Mouse (Mus musculus) ES-Bruce4 (cell line): ENCODE results near the gene Srxn1. TPM values are rescaled to one million over a fixed set of nuclear protein-coding genes. Genes with fewer than 3 reads are reported as not detected.

Experiments used
- H3K27ac ChIP-seq: 2 replicates; pipeline ENCODE4 v1.5.1; 2012; ENCODE audit warnings: low read length, inconsistent platforms; ENCODE audit not compliant: insufficient read depth
- H3K27me3 ChIP-seq: 2 replicates; pipeline ENCODE4 v1.6.1; 2012; ENCODE audit warnings: mild to moderate bottlenecking, low read length, inconsistent platforms; ENCODE audit not compliant: control insufficient read depth, poor library complexity, insufficient read depth, severe bottlenecking
- H3K36me3 ChIP-seq: 2 replicates; pipeline ENCODE4 v1.6.1; 2012; ENCODE audit warnings: inconsistent platforms, mild to moderate bottlenecking, low read length, moderate library complexity; ENCODE audit not compliant: control insufficient read depth, poor library complexity, insufficient read depth, severe bottlenecking
- H3K4me1 ChIP-seq: one replicate; pipeline ENCODE4 v1.8.1; 2011; ENCODE audit warnings: low read length; ENCODE audit not compliant: control insufficient read depth, insufficient read depth
- H3K4me3 ChIP-seq: 2 replicates; pipeline ENCODE4 v1.5.1; 2011; ENCODE audit warnings: low read depth, mild to moderate bottlenecking, low read length
- H3K9ac ChIP-seq: 2 replicates; pipeline ENCODE4 v1.6.1; 2012; ENCODE audit warnings: low read depth, mild to moderate bottlenecking, inconsistent platforms; ENCODE audit not compliant: poor library complexity, severe bottlenecking
- H3K9me3 ChIP-seq: replicated peaks from 2 replicates; pipeline ENCODE4 v1.6.1; 2012; ENCODE audit warnings: mild to moderate bottlenecking, low read length, inconsistent platforms; ENCODE audit not compliant: control insufficient read depth, poor library complexity, insufficient read depth, severe bottlenecking
- CTCF ChIP-seq: IDR thresholded peaks from one replicate; pipeline ENCODE4 v1.8.1; 2011; ENCODE audit warnings: low read depth, low read length
- EP300 ChIP-seq: IDR thresholded peaks from 2 replicates; pipeline ENCODE4 v1.6.1; 2011; ENCODE audit warnings: low read depth, low read length; ENCODE audit not compliant: insufficient read depth
- POLR2A ChIP-seq: IDR thresholded peaks from one replicate; pipeline ENCODE4 v1.8.1; 2011; ENCODE audit warnings: low read length; ENCODE audit not compliant: insufficient read depth
- polyA plus RNA-seq: library from polyadenylated mRNA; stranded (reverse); fragments of >200 nt; gene quantifications from 2 replicates; pipeline ENCODE4 v1.2.4, GENCODE M21; 2011; ENCODE audit warnings: low read depth; ENCODE audit not compliant: missing spikeins, insufficient read depth, insufficient read length

The Srxn1 gene
- polyA plus RNA-seq, 1 experiment, result 18.1 TPM

DNA sequence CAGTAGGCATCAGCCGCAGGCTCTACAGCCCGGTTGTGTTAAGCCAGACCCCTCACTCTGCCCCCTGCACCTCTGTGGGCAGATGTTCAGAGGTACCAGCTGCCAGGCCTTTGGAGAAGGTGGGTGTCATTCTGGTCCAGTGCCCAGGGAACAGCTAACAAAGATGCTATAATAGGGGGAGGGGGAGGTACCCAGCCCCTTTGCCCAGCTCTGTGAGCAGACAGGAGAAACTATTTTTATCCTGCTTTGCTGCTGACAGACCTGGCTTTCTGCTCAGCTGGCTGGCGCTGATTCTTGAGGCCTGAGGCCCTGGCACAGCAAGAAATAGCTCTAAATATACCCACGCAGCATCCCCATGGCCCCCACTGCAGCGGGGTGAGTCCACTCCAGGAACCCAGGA lies 18.2 kb upstream of the Srxn1 start:
- no peaks in the 10 kb centered on the region for H3K27me3 ChIP-seq
- no peak for TF ChIP-seq EP300
- TF ChIP-seq CTCF, result no peak
- no peak for TF ChIP-seq POLR2A

DNA sequence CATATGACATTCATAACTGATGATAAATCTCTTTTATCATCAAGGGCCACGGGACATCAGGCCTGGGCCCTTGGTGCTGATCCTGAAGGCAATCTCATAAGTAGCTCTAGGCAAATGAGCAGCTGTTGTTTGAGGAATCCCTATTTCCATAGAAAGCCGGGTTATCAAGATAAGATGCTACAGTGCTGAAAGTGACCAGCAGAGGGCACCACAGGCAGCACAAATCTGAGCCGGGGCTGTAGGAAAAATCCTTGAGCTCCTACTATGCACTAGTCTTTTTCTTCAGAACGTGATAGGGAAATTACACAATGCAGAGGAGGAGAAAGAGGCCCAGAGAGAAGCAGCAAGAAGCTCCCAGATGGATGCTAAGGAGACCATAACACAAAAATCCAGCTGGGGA lies 16.2 kb upstream of the Srxn1 start:
- Histone ChIP-seq H3K27me3 (no peaks in the 10 kb centered on the region), H3K9ac (no peak overlapping the region), H3K4me1 (peaks cover 6% of the 10 kb centered on the region), H3K9me3 (no peaks in the 10 kb centered on the region), H3K4me3 (no peak overlapping the region), H3K36me3 (no peaks in the 10 kb centered on the region), H3K27ac (no peak overlapping the region)
- no peak for TF ChIP-seq EP300
- peak; percentile 74 for TF ChIP-seq CTCF
- TF ChIP-seq POLR2A, result no peak

More for the DNA sequence above, 18.2 kb upstream of the Srxn1 start:
- Histone ChIP-seq H3K4me3 (no peak overlapping the region), H3K36me3 (no peaks in the 10 kb centered on the region), H3K4me1 (peaks cover 6% of the 10 kb centered on the region), H3K9me3 (no peaks in the 10 kb centered on the region), H3K9ac (no peak overlapping the region), H3K27ac (no peak overlapping the region)

DNA sequence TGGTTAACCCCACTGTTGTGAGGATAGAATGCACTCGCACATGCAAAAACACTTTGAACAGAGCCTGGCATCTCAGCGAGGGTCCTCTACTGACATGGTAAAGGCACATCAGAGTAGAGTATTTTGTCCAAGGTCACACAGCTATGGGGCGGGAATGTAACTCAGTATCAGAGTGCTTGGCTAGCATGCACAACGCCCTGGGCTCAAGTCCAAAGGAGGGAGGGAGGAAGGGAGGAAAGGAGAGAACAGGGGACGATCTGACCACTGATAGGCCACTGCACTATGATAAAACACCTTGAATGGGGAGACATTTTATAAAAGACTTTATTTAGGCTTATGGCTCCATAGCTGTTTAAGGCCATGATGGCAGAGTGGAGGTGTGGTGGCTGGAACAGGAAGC lies 15.7 kb upstream of the Srxn1 start:
- Histone ChIP-seq H3K27ac (no peak overlapping the region), H3K4me3 (no peak overlapping the region), H3K27me3 (no peaks in the 10 kb centered on the region), H3K4me1 (peaks cover 8% of the 10 kb centered on the region), H3K36me3 (no peaks in the 10 kb centered on the region), H3K9ac (no peak overlapping the region), H3K9me3 (no peaks in the 10 kb centered on the region)
- TF ChIP-seq POLR2A (no peak), CTCF (no peak), EP300 (no peak)

GRCm38 (mm10) chr2:152090486-152090885 lies 14.8 kb upstream of the Srxn1 start:
- H3K36me3 ChIP-seq, result no peaks in the 10 kb centered on the region
- H3K27me3 ChIP-seq, result no peaks in the 10 kb centered on the region
- H3K4me1 ChIP-seq, result peaks cover 8% of the 10 kb centered on the region
- H3K4me3 ChIP-seq, result no peak overlapping the region
- H3K9ac ChIP-seq, result no peak overlapping the region
- TF ChIP-seq CTCF (no peak), EP300 (no peak), POLR2A (no peak)
- no peaks in the 10 kb centered on the region for H3K9me3 ChIP-seq
- no peak overlapping the region for H3K27ac ChIP-seq

- peaks cover 12% of the 10 kb centered on the region for H3K4me1 ChIP-seq
- H3K27ac ChIP-seq, result no peak overlapping the region
- H3K9me3 ChIP-seq, result no peaks in the 10 kb centered on the region
- no peaks in the 10 kb centered on the region for H3K27me3 ChIP-seq
- H3K36me3 ChIP-seq, result no peaks in the 10 kb centered on the region
- no peak for TF ChIP-seq EP300
- no peak for TF ChIP-seq CTCF
- no peak for TF ChIP-seq POLR2A
- H3K9ac ChIP-seq, result peak overlapping the region; percentile 17; the same call in 1 of the 2 replicates
- no peak overlapping the region for H3K4me3 ChIP-seq
Observed at GRCm38 (mm10) chr2:152091342-152092056, 13.8 kb upstream of the Srxn1 start.

DNA sequence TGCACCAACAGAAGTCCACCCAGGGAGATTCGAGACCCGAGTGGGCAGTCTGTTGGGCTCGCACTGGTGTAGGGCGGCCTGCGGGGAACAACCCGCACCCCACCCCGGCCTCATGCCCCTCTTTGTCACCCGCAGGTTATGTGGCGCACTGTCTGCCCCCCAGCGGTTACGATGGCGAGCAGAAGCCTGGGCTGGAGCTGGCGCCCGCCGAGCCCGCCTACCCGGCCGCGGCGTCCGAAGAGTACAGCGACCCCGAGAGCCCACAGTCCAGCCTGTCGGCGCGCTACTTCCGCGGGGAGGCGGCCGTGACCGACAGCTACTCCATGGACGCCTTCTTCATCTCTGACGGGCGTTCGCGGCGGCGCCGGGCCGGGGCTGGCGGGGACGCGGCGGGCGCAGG lies 12.4 kb upstream of the Srxn1 start:
- Histone ChIP-seq H3K9me3 (no peaks in the 10 kb centered on the region), H3K27me3 (no peaks in the 10 kb centered on the region), H3K27ac (peak overlapping the region; percentile 35), H3K4me3 (peak overlapping the region; percentile 92), H3K4me1 (peaks cover 15% of the 10 kb centered on the region), H3K36me3 (no peaks in the 10 kb centered on the region), H3K9ac (peak overlapping the region; percentile 87)
- TF ChIP-seq POLR2A (no peak), EP300 (0 out of 2 replicates have a peak, but pooled peaks have one; percentile 4), CTCF (peak; percentile 4)
